Mouse (Mus musculus) hindbrain, embryonic 15.5 days (tissue): Measurements from ENCODE around the gene Tbc1d10a. TPM values are rescaled to one million over a fixed set of nuclear protein-coding genes. Genes with fewer than 3 reads are reported as not detected.

Experiments
- ATAC-seq: fragments of 200-750 bp; cut with Nextera tagmentation; 2 replicates; pipeline ENCODE4 v1.8.0; 2017; ENCODE audit warnings: low read depth, moderate number of reproducible peaks, moderate TSS enrichment; ENCODE audit not compliant: low FRiP score
- H3K27ac ChIP-seq: fragments of 300-500 bp; sonication (generic); replicated peaks from 2 replicates; pipeline ENCODE4 v1.5.1; 2015; ENCODE audit warnings: mild to moderate bottlenecking, inconsistent platforms
- H3K27me3 ChIP-seq: fragments of 300-500 bp; sonication (generic); 2 replicates; pipeline ENCODE4 v1.6.1; 2015; ENCODE audit warnings: control low read depth, inconsistent platforms
- H3K36me3 ChIP-seq: fragments of 300-500 bp; sonication (generic); 2 replicates; pipeline ENCODE4 v1.6.1; 2015; ENCODE audit warnings: control low read depth, inconsistent platforms
- H3K4me1 ChIP-seq: fragments of 300-500 bp; sonication (generic); replicated peaks from 2 replicates; pipeline ENCODE4 v1.6.1; 2015; ENCODE audit warnings: control low read depth, inconsistent platforms
- H3K4me2 ChIP-seq: fragments of 300-500 bp; sonication (generic); 2 replicates; pipeline ENCODE4 v1.6.1; 2015; ENCODE audit warnings: moderate library complexity, mild to moderate bottlenecking, inconsistent platforms
- H3K4me3 ChIP-seq: fragments of 300-500 bp; sonication (generic); 2 replicates; pipeline ENCODE4 v1.5.1; 2015; ENCODE audit warnings: mild to moderate bottlenecking, inconsistent platforms
- H3K9ac ChIP-seq: fragments of 300-500 bp; sonication (generic); 2 replicates; pipeline ENCODE4 v1.6.1; 2015; ENCODE audit warnings: inconsistent platforms
- H3K9me3 ChIP-seq: fragments of 300-500 bp; sonication (generic); 2 replicates; pipeline ENCODE4 v1.6.1; 2016; ENCODE audit warnings: control low read depth, inconsistent platforms
- WGBS: fragments of 180-500 bp; shearing (Covaris S2); methylation state at CpG from one replicate; pipeline ENCODE4 v1.1.7; 2015; 5-methylcytosine and 5-hydroxymethylcytosine counted together
- polyA plus RNA-seq: library from polyadenylated mRNA; unstranded; fragments of >200 nt; fragmentation: Nextera tagmentation; extraction: Ambion mirVana; gene quantifications from 2 replicates; pipeline ENCODE4 v1.2.1, GENCODE M21; 2015

Tbc1d10a gene
- polyA plus RNA-seq, 1 experiment from 2014 or later, result 38.1 TPM

GRCm38 (mm10) chr11:4235665-4236545 lies 49.3 kb downstream of the Tbc1d10a start, which contains the start of gene Osm:
Osm (plus strand) TSS chr11:4236420.
- 76% methylated on average over 16 of the region's 16 CpGs for WGBS
- Histone ChIP-seq H3K27me3 (no peaks in the 10 kb centered on the region), H3K36me3 (no peaks in the 10 kb centered on the region), H3K4me2 (no peak within 1 kb of the TSS), H3K9me3 (no peaks in the 10 kb centered on the region), H3K4me1 (no peaks in the 10 kb centered on the region), H3K9ac (no peak within 1 kb of the TSS), H3K4me3 (no peak within 1 kb of the TSS), H3K27ac (no peak within 1 kb of the TSS)
- no peak for ATAC-seq

GRCm38 (mm10) chr11:4236546-4237067 lies 50.0 kb downstream of the Tbc1d10a start:
- no peaks in the 10 kb centered on the region for H3K9me3 ChIP-seq
- WGBS, result 92% methylated on average over 21 of the region's 21 CpGs
- H3K36me3 ChIP-seq, result no peaks in the 10 kb centered on the region
- no peaks in the 10 kb centered on the region for H3K4me1 ChIP-seq
- no peak overlapping the region for H3K4me3 ChIP-seq
- no peak for ATAC-seq
- no peaks in the 10 kb centered on the region for H3K27me3 ChIP-seq
- no peak overlapping the region for H3K9ac ChIP-seq
- H3K4me2 ChIP-seq, result no peak overlapping the region
- no peak overlapping the region for H3K27ac ChIP-seq

GRCm38 (mm10) chr11:4237389-4237912 lies 50.9 kb downstream of the Tbc1d10a start:
- Histone ChIP-seq H3K36me3 (no peaks in the 10 kb centered on the region), H3K27me3 (no peaks in the 10 kb centered on the region), H3K9me3 (no peaks in the 10 kb centered on the region), H3K9ac (no peak overlapping the region), H3K4me1 (no peaks in the 10 kb centered on the region), H3K27ac (no peak overlapping the region), H3K4me2 (no peak overlapping the region), H3K4me3 (no peak overlapping the region)
- ATAC-seq, result no peak
- WGBS, result 83% methylated on average over 18 of the region's 18 CpGs

- H3K4me2 ChIP-seq, result no peak overlapping the region
- no peaks in the 10 kb centered on the region for H3K4me1 ChIP-seq
- no peaks in the 10 kb centered on the region for H3K36me3 ChIP-seq
- H3K9ac ChIP-seq, result no peak overlapping the region
- H3K27ac ChIP-seq, result no peak overlapping the region
- H3K9me3 ChIP-seq, result no peaks in the 10 kb centered on the region
- no peak overlapping the region for H3K4me3 ChIP-seq
- no peaks in the 10 kb centered on the region for H3K27me3 ChIP-seq
- ATAC-seq, result no peak
- WGBS, result 90% methylated on average over 6 of the region's 6 CpGs
Measured at GRCm38 (mm10) chr11:4238167-4238566, 51.6 kb downstream of the Tbc1d10a start.

- Histone ChIP-seq H3K9ac (no peak overlapping the region), H3K9me3 (no peaks in the 10 kb centered on the region), H3K4me3 (no peak overlapping the region), H3K27ac (no peak overlapping the region), H3K27me3 (no peaks in the 10 kb centered on the region), H3K4me2 (no peak overlapping the region), H3K36me3 (no peaks in the 10 kb centered on the region), H3K4me1 (no peaks in the 10 kb centered on the region)
- WGBS, result 92% methylated on average over 23 of the region's 23 CpGs
- ATAC-seq, result no peak
Measured at GRCm38 (mm10) chr11:4239691-4240090, 53.1 kb downstream of the Tbc1d10a start.

- Histone ChIP-seq H3K27ac (no peak overlapping the region), H3K4me2 (no peak overlapping the region), H3K36me3 (no peaks in the 10 kb centered on the region), H3K27me3 (no peaks in the 10 kb centered on the region), H3K4me3 (no peak overlapping the region), H3K4me1 (no peaks in the 10 kb centered on the region), H3K9me3 (no peaks in the 10 kb centered on the region), H3K9ac (no peak overlapping the region)
- ATAC-seq, result no peak
- 74% methylated on average over 7 of the region's 7 CpGs for WGBS
Measured at GRCm38 (mm10) chr11:4240151-4240550, 53.6 kb downstream of the Tbc1d10a start.

- H3K27ac ChIP-seq, result no peak overlapping the region
- no peak overlapping the region for H3K9ac ChIP-seq
- H3K9me3 ChIP-seq, result no peaks in the 10 kb centered on the region
- no peak overlapping the region for H3K4me3 ChIP-seq
- no peaks in the 10 kb centered on the region for H3K36me3 ChIP-seq
- no peaks in the 10 kb centered on the region for H3K4me1 ChIP-seq
- no peak for ATAC-seq
- no peak overlapping the region for H3K4me2 ChIP-seq
- H3K27me3 ChIP-seq, result no peaks in the 10 kb centered on the region
- 79% methylated on average over 4 of the region's 4 CpGs for WGBS
Measured at GRCm38 (mm10) chr11:4241180-4241579, 54.6 kb downstream of the Tbc1d10a start.

- H3K27me3 ChIP-seq, result no peaks in the 10 kb centered on the region
- WGBS, result 78% methylated on average over 6 of the region's 6 CpGs
- no peak overlapping the region for H3K9ac ChIP-seq
- H3K27ac ChIP-seq, result no peak overlapping the region
- no peak for ATAC-seq
- no peaks in the 10 kb centered on the region for H3K9me3 ChIP-seq
- no peaks in the 10 kb centered on the region for H3K36me3 ChIP-seq
- no peak overlapping the region for H3K4me3 ChIP-seq
- H3K4me1 ChIP-seq, result no peaks in the 10 kb centered on the region
- no peak overlapping the region for H3K4me2 ChIP-seq
Measured at GRCm38 (mm10) chr11:4246126-4246525, 59.5 kb downstream of the Tbc1d10a start.

GRCm38 (mm10) chr11:4246623-4247022 lies 60.0 kb downstream of the Tbc1d10a start:
- H3K9ac ChIP-seq, result no peak overlapping the region
- H3K36me3 ChIP-seq, result no peaks in the 10 kb centered on the region
- no peaks in the 10 kb centered on the region for H3K9me3 ChIP-seq
- no peak overlapping the region for H3K27ac ChIP-seq
- ATAC-seq, result no peak
- no peak overlapping the region for H3K4me3 ChIP-seq
- whole genome bisulfite sequencing, result 82% methylated on average over 4 of the region's 4 CpGs
- H3K27me3 ChIP-seq, result no peaks in the 10 kb centered on the region
- no peaks in the 10 kb centered on the region for H3K4me1 ChIP-seq
- no peak overlapping the region for H3K4me2 ChIP-seq

GRCm38 (mm10) chr11:4247201-4247959 lies 60.8 kb downstream of the Tbc1d10a start:
- Histone ChIP-seq H3K4me2 (no peak overlapping the region), H3K27ac (no peak overlapping the region), H3K36me3 (no peaks in the 10 kb centered on the region), H3K27me3 (no peaks in the 10 kb centered on the region), H3K4me3 (no peak overlapping the region), H3K9ac (no peak overlapping the region), H3K4me1 (no peaks in the 10 kb centered on the region), H3K9me3 (no peaks in the 10 kb centered on the region)
- 76% methylated on average over 14 of the region's 14 CpGs for WGBS
- ATAC-seq, result no peak

- Histone ChIP-seq H3K9ac (no peak overlapping the region), H3K36me3 (no peaks in the 10 kb centered on the region), H3K4me1 (no peaks in the 10 kb centered on the region), H3K27ac (no peak overlapping the region), H3K27me3 (no peaks in the 10 kb centered on the region), H3K9me3 (no peaks in the 10 kb centered on the region), H3K4me3 (no peak overlapping the region), H3K4me2 (no peak overlapping the region)
- 93% methylated on average over 3 of the region's 3 CpGs for WGBS
- no peak for ATAC-seq
Measured at GRCm38 (mm10) chr11:4249151-4249550, 62.6 kb downstream of the Tbc1d10a start.

- WGBS, result 72% methylated on average over 7 of the region's 7 CpGs
- no peaks in the 10 kb centered on the region for H3K4me1 ChIP-seq
- no peaks in the 10 kb centered on the region for H3K9me3 ChIP-seq
- no peaks in the 10 kb centered on the region for H3K27me3 ChIP-seq
- H3K27ac ChIP-seq, result no peak overlapping the region
- no peak overlapping the region for H3K4me2 ChIP-seq
- H3K4me3 ChIP-seq, result no peak overlapping the region
- no peak for ATAC-seq
- no peak overlapping the region for H3K9ac ChIP-seq
- no peaks in the 10 kb centered on the region for H3K36me3 ChIP-seq
Measured at GRCm38 (mm10) chr11:4250290-4250689, 63.7 kb downstream of the Tbc1d10a start.
